ENCODE assay signal across 9 mouse cellular contexts in the genomic region with DNA sequence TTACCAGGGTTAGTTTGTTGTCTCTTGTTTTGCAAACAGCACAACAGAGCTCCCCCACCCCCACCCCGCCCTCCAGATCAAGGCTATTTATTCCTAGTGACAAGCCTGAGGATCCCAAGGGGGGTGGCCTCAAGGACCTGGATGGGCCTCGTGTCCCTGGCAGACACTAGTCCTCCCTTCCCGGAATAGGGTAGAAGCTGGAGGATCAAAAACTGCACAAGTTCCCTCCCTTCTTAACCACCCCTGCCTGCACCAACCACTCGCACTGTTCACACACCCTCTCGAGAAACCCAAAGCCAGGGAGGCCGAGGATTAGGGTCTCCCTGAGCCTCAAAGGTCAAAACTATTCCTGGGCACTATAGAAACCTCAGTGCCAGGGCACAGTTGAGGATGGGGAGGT. TPM values are rescaled to one million over a fixed set of nuclear protein-coding genes. Genes with fewer than 3 reads are reported as not detected.
DNase-seq lines count a peak whose midpoint lies in the region; ATAC-seq and TF ChIP-seq lines count a peak whose summit lies in the region.
"Had no signal": no experiment of that assay in that cellular context is flagged by ENCODE, and none has a peak within 500 bp of the region (broad histone marks: within the 10 kb centered on the region; RNA-seq: fewer than 3 reads in every experiment).

No protein-coding gene starts in this region.

- H3K27me3 ChIP-seq in ES-Bruce4 (ENCODE audit: control insufficient read depth, insufficient read depth, low read length, poor library complexity, severe bottlenecking): no peaks in the 10 kb centered on the region
- H3K27me3 ChIP-seq in heart, embryonic 13.5 days (replicated peaks): peaks cover 13% of the 10 kb centered on the region
- peaks cover 38% of the 10 kb centered on the region for H3K27me3 ChIP-seq in liver, embryonic 15.5 days

- TF ChIP-seq EP300 in ES-Bruce4 (IDR thresholded peaks at IDR 0.05; ENCODE audit: insufficient read depth, low read depth, low read length): no peak

- 19% methylated on average over 6 of the region's 6 CpGs for WGBS in heart, embryonic 13.5 days
- WGBS in liver, embryonic 15.5 days (ENCODE audit: insufficient replicate concordance): 29% methylated on average over 6 of the region's 6 CpGs

- peak overlapping the region; percentile 28; the same call in 1 of the 2 replicates for H3K27ac ChIP-seq in ES-Bruce4 (ENCODE audit: insufficient read depth, low read length)
- peak overlapping the region; percentile 85 for H3K27ac ChIP-seq in heart, embryonic 13.5 days (replicated peaks)
- peak overlapping the region; percentile 55 for H3K27ac ChIP-seq in liver, embryonic 15.5 days (replicated peaks)

- TF ChIP-seq CTCF in ES-Bruce4 (IDR thresholded peaks at IDR 0.05; ENCODE audit: low read depth, low read length): no peak

- DNase-seq in gastrocnemius, adult 18-20 months (ENCODE audit: low spot score): peak; percentile 72
- no peak for DNase-seq in gastrocnemius, postnatal 14 days
- no peak for DNase-seq in ovary, postnatal 36 days (ENCODE audit: low spot score)
- DNase-seq in retina, postnatal 1 day: no peak
- no peak for DNase-seq in urinary bladder, postnatal 25 days (ENCODE audit: low spot score)

- peak overlapping the region; percentile 94 for H3K4me2 ChIP-seq in heart, embryonic 13.5 days
- H3K4me2 ChIP-seq in liver, embryonic 15.5 days: peak overlapping the region; percentile 96

- H3K4me1 ChIP-seq in ES-Bruce4 (ENCODE audit: control insufficient read depth, insufficient read depth, low read length): peaks cover 10% of the 10 kb centered on the region
- peaks cover 47% of the 10 kb centered on the region for H3K4me1 ChIP-seq in heart, embryonic 13.5 days
- peaks cover 58% of the 10 kb centered on the region for H3K4me1 ChIP-seq in liver, embryonic 15.5 days (replicated peaks)

- ATAC-seq in heart, embryonic 13.5 days (ENCODE audit: extremely low read depth, insufficient number of reproducible peaks, low FRiP score, low TSS enrichment): no peak
- ATAC-seq in liver, embryonic 15.5 days (ENCODE audit: insufficient read depth): no peak

- H3K9me3 ChIP-seq in ES-Bruce4 (replicated peaks; ENCODE audit: control insufficient read depth, insufficient read depth, low read length, poor library complexity, severe bottlenecking): no peaks in the 10 kb centered on the region
- H3K9me3 ChIP-seq in heart, embryonic 13.5 days: no peaks in the 10 kb centered on the region
- no peaks in the 10 kb centered on the region for H3K9me3 ChIP-seq in liver, embryonic 15.5 days (replicated peaks)

- intact Hi-C loops in gastrocnemius, postnatal 14 days (cut with DNase I; ENCODE audit: low total_unique reads): no loop called here

- no peaks in the 10 kb centered on the region for H3K36me3 ChIP-seq in ES-Bruce4 (ENCODE audit: control insufficient read depth, insufficient read depth, low read length, poor library complexity, severe bottlenecking)
- no peaks in the 10 kb centered on the region for H3K36me3 ChIP-seq in heart, embryonic 13.5 days
- no peaks in the 10 kb centered on the region for H3K36me3 ChIP-seq in liver, embryonic 15.5 days (replicated peaks)

- TF ChIP-seq POLR2A in ES-Bruce4 (IDR thresholded peaks at IDR 0.05; ENCODE audit: insufficient read depth, low read length): no peak

- H3K4me3 ChIP-seq in ES-Bruce4 (ENCODE audit: low read depth, low read length): 0 out of 2 replicates have a peak overlapping the region, but pooled peaks have one; percentile 80
- peak overlapping the region; percentile 91 for H3K4me3 ChIP-seq in heart, embryonic 13.5 days
- peak overlapping the region; percentile 69 for H3K4me3 ChIP-seq in liver, embryonic 15.5 days (replicated peaks)

- peak overlapping the region; percentile 7; the same call in 1 of the 2 replicates for H3K9ac ChIP-seq in ES-Bruce4 (ENCODE audit: low read depth, poor library complexity, severe bottlenecking)
- peak overlapping the region; percentile 98; the same call in 1 of the 2 replicates for H3K9ac ChIP-seq in heart, embryonic 13.5 days
- 0 out of 2 replicates have a peak overlapping the region, but pooled peaks have one; percentile 66 for H3K9ac ChIP-seq in liver, embryonic 15.5 days

RNA-seq across cellular contexts. Expression of a gene that starts 0.7 kb away (rescaled TPM):
- 100 to 1,000 TPM; 271 to 315 TPM for total RNA-seq in gastrocnemius, adult 18-20 months (2021)
- 100 to 1,000 TPM in 1 of 2 experiments, 10 to 100 TPM in 1; 77.5 to 112 TPM for total RNA-seq in gastrocnemius, postnatal 14 days (2021)
- 11.4 and 14.0 TPM in 2 replicates for polyA plus RNA-seq in ES-Bruce4 (2011; ENCODE audit: insufficient read depth, insufficient read length, low read depth, missing spikeins)
- polyA plus RNA-seq in heart, embryonic 13.5 days (2015; fragmentation: Nextera tagmentation; extraction: Ambion mirVana): 6.7 and 7.4 TPM in 2 replicates
- polyA plus RNA-seq in liver, embryonic 15.5 days (2015; fragmentation: Nextera tagmentation; extraction: Ambion mirVana): 1.9 and 2.1 TPM in 2 replicates

RNA-seq across cellular contexts. Expression of a gene that starts 6.4 kb away (rescaled TPM):
- 10 to 100 TPM; 18.4 to 22.7 TPM for total RNA-seq in gastrocnemius, adult 18-20 months (2021)
- total RNA-seq in gastrocnemius, postnatal 14 days (2021): 10 to 100 TPM; 16.5 to 20.4 TPM
- polyA plus RNA-seq in ES-Bruce4 (2011; ENCODE audit: insufficient read depth, insufficient read length, low read depth, missing spikeins): 56.9 and 60.4 TPM in 2 replicates
- polyA plus RNA-seq in heart, embryonic 13.5 days (2015; fragmentation: Nextera tagmentation; extraction: Ambion mirVana): 48.9 and 50.6 TPM in 2 replicates
- polyA plus RNA-seq in liver, embryonic 15.5 days (2015; fragmentation: Nextera tagmentation; extraction: Ambion mirVana): 18.9 and 23.4 TPM in 2 replicates

RNA-seq across cellular contexts. Expression of a gene that starts 14.8 kb away (rescaled TPM):
- total RNA-seq in gastrocnemius, adult 18-20 months (2021): 10 to 100 TPM; 12.7 to 13.9 TPM
- 10 to 100 TPM; 14.7 to 17.4 TPM for total RNA-seq in gastrocnemius, postnatal 14 days (2021)
- 110 and 127 TPM in 2 replicates for polyA plus RNA-seq in ES-Bruce4 (2011; ENCODE audit: insufficient read depth, insufficient read length, low read depth, missing spikeins)
- 92.4 and 96.2 TPM in 2 replicates for polyA plus RNA-seq in heart, embryonic 13.5 days (2015; fragmentation: Nextera tagmentation; extraction: Ambion mirVana)
- 53.9 and 58.2 TPM in 2 replicates for polyA plus RNA-seq in liver, embryonic 15.5 days (2015; fragmentation: Nextera tagmentation; extraction: Ambion mirVana)

RNA-seq across cellular contexts. Expression of a gene that starts 41.9 kb away (rescaled TPM):
- total RNA-seq in gastrocnemius, adult 18-20 months (2021): 1 to 10 TPM; 7.4 to 8.1 TPM
- 1 to 10 TPM; 8.7 to 9.4 TPM for total RNA-seq in gastrocnemius, postnatal 14 days (2021)
- polyA plus RNA-seq in ES-Bruce4 (2011; ENCODE audit: insufficient read depth, insufficient read length, low read depth, missing spikeins): 21.7 and 27.0 TPM in 2 replicates
- 14.1 and 17.6 TPM in 2 replicates for polyA plus RNA-seq in heart, embryonic 13.5 days (2015; fragmentation: Nextera tagmentation; extraction: Ambion mirVana)
- polyA plus RNA-seq in liver, embryonic 15.5 days (2015; fragmentation: Nextera tagmentation; extraction: Ambion mirVana): 38.1 and 38.3 TPM in 2 replicates

RNA-seq across cellular contexts. Expression of a gene that starts 43.2 kb away (rescaled TPM):
- under 1 TPM; 0.31 to 0.39 TPM for total RNA-seq in gastrocnemius, adult 18-20 months (2021)
- total RNA-seq in gastrocnemius, postnatal 14 days (2021): 1 to 10 TPM; 1.3 to 2.2 TPM
- polyA plus RNA-seq in ES-Bruce4 (2011; ENCODE audit: insufficient read depth, insufficient read length, low read depth, missing spikeins): 12.8 and 14.9 TPM in 2 replicates
- polyA plus RNA-seq in heart, embryonic 13.5 days (2015; fragmentation: Nextera tagmentation; extraction: Ambion mirVana): 0.15 and 0.28 TPM in 2 replicates
- polyA plus RNA-seq in liver, embryonic 15.5 days (2015; fragmentation: Nextera tagmentation; extraction: Ambion mirVana): not detected in 2 replicates
- total RNA-seq: monocyte, adult 5-6 weeks had no signal

Comparison
In these comparisons a context has a peak if more than half of its experiments do, and no peak if none do; other contexts are left out.
1. H3K27ac ChIP-seq: peak in every context shown above with its lines; median percentile 85 in heart, embryonic 13.5 days; 55 in liver, embryonic 15.5 days; 28 in ES-Bruce4.
2. H3K9ac ChIP-seq: peak in every context shown above with its lines; median percentile 98 in heart, embryonic 13.5 days; 66 in liver, embryonic 15.5 days; 7 in ES-Bruce4.